Mouse (Mus musculus) CH12F3 (cell line): Measurements from ENCODE around the gene Col4a5.

ENCODE experiments used
- in situ Hi-C: fragments of 300-500 bp; cut with MboI; formaldehyde crosslinking; loops from 2 replicates; pipeline ENCODE4 v1.14.3; 2020; ENCODE audit warnings: low sequenced_read_pairs

The Col4a5 gene

DNA sequence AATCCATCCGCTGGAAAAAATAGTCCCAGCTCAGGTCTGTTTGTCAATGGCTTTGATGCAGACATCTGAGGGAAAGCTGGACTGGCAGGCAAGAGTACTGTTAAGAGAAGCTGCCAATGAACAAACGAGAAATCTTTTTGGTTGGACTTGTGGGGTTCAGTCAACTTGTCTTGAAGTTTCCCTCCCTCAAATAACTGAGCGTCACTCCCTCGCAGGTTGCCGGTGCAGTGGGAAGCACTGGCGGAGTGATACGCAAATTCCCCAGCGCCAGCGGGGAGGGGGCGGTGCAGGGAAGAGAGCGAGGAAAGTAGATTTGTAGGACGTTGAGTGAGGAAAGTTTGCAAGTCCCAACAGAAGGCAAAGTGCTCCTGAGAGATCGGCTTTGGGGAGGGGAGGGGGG is at the start of gene Col4a5:
TSS of gene Col4a5 (plus strand) at position 276 of the 400 bp plus-strand sequence.
- in situ Hi-C loops = no loop called here

DNA sequence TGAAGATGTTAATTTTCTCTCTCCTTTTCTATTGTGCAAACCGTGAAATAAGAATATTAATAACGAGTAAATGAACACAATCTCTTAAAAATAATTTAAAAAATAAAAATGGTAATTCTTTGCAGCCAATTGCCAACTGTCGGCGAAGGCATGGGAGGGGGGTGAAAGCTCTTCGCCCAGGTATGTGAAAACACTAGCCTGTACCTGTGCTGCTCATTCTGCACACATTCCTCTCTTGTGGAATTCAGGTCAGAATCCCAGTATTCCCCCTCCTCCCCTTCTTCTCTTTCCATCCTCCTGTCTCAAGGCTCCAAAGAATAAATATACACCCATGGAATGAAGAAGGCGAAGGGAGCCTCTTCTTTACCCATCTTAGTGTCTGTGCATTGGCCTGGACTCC is 38.4 kb upstream of the Col4a5 start:
- in situ Hi-C loops = no loop called here

DNA sequence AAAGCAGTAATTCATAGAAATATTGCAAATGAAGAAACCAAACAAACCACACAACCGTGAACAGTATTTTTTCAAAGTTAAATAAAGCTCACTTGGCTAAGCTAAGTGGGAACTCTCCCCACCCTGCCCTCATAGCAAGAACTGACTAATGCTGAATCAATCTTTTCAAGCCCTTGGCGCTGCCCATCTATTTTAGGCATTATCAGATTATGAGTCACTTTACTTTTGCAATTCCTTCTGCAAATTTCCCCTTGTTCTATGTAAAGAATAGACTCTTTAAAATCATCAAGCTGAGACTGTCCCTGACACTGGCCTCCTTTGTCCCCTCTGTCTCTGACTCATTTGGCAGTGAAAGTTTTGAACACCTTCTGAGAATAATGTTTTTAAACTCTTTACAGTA is 35.8 kb upstream of the Col4a5 start:
- in situ Hi-C loops = no loop called here

DNA sequence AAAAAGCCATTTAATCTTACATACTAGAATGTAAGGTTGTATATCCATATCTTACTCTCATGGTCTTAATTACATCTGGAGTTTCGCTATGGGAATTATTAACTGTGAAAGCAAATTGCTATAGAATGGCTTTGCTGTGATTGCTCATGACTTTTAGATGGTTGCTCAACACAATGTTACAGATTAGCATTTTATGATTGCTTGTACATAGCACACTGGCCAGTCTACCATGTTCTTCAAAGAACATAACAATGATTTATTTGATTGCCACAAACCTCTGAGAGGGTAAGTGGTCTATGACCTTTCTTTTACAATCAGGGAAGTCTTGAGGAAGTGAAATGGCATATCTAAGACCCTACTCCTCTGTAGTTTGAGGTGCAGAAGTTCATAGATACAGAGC is 27.2 kb upstream of the Col4a5 start:
- in situ Hi-C loops = no loop called here

DNA sequence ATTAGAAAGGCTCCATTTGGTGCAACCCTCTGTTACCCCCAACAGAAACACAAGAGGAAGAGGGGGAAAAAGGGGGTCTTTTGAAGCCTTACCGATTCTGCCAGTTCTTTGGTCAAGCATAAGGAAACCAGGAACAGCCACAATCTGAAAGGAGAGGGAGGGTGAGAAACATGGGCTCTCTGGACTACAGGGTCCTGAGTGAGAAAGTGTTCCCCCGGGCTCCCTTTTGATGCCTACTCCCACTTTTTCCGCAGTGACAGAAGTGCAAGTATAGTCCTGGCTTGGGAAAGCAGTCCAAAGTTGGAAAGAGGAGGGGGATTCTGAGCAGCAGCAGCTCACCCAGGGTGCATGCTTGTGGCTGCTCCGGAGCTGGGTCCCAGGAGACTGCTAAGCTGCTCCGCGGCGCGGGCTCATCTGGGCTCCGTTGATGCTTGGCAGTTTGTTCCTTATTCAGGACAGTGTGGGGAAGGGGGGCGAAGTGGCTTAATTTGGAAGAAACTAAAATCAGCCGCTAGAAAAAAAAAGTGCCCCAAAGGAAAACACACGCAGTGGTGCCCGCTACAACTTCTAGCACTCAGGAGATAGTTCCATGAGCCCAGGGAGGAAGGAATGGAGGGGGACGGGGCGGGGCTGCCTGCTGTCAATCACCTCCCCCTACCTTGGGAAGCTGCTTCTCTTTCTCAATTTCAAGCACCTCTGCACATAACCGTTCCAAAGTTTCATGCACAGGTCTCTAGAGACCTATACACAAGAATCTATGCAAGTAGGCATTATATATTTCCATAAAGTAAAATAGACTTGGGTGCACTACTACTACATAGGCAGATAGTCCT is 1.5 kb upstream of the Col4a5 start, which contains the start of gene Col4a6:
TSS of gene Col4a6 (minus strand) at position 607 of the 833 bp plus-strand sequence.
- in situ Hi-C loops = no loop called here

DNA sequence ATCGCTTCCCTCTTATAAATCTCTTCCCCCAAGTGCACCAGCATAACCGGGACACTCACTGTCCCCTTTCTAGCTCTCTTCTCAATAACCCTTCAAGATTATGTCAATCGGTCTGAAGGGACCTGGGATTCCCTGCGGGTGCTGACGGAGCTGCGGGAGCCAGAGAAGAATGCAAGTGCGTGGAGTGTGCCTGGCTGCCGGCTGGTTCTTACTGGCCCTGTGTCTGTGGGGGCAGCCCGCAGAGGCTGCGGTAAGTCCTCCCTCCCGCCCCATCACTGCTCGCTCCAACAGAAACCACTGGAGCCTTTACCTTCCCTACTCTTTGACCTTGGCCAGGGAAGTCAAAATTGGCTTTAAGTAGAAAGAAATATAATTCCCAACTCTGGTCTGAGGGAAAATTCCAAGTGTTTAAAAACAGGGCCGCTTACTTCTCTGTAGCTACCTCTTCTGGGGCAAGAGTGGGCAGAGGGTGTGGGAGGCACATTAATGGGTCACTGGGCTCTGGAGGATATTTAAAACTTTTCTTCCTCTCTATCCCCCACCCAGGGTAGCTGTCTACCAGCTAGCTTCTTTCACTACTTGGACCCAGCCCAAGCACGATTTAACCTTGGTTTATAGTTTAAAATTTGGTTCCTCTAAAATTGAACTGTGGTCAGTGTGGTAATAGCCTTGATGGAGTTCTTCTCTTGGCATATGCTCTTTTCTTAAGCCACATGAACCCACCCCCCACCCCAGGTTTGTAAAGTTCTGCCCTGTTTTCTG is 562 bp downstream of the Col4a5 start:
- in situ Hi-C loops = no loop called here

DNA sequence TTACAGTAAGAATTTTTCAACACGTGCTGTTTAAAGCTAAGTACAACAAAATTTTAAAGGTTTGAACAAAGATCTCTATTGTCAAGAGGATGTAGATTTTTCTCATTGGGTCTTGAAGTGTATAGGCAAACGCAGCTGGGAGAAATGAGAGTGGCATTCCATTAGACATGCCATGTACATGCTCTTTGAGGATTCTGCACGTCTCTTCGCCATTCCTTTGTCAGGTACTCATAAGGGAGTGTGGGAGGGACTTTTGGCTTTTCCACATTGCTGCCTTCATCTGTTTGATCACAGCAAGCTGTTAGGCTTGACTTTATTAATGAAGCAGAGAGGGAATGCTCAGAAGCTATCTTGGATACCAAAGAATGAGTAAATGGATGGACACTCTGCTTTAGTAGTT is 19.4 kb downstream of the Col4a5 start:
- in situ Hi-C loops = no loop called here

DNA sequence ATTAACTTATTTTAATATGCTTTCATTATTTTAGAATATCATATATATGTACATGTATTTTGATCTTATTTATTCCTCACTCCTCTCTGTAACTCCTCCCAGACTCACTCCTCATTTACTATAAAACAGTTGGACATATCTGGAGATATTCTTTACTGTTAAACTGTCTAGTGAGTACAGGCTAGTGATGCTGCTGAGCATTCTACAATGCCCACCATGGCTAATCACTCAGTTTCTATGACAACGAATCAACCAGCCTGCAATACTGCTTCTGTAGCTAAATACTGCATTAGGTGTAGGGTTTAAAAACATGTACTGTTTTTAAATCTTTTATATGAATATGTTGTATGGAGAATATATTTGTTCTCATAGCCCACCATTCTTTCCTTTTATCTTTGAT is 27.9 kb downstream of the Col4a5 start:
- in situ Hi-C loops = no loop called here

DNA sequence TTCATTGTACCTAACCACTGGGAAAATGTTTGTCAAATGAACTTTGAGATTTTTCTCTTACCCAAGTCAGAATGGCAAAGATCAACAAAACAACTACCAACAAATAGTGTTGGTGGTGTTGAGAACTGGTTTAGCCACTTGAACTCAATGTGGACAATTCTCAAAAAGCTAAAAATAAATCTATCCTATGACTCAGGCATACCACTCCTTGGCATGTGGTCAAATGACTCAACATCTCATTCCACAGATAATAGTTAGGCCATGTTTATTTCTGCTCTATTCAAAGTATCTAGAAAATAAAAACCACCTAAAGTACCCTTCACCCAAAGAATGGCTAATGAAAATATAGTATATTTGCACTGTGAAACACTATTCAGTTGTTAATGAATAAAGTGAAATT is 58.3 kb downstream of the Col4a5 start:
- in situ Hi-C loops = no loop called here

DNA sequence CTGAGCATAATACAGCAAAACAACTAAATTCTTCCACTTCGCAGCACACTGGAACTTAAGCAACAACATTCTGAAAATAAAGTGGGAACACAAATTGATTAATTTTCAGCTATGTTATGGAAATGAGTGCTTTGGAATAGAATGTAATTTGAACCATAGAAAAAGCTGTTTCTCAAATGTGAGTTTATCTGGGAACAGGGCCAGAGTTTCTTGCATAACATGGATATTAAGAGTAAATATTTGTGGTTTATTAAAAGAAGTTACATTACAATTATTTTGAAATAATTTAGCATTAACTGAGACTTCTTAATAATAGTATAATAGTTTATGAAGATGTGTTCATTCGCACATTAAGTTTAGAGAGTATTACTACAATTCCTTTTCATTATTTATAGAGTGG is 72.3 kb downstream of the Col4a5 start:
- in situ Hi-C loops = no loop called here

DNA sequence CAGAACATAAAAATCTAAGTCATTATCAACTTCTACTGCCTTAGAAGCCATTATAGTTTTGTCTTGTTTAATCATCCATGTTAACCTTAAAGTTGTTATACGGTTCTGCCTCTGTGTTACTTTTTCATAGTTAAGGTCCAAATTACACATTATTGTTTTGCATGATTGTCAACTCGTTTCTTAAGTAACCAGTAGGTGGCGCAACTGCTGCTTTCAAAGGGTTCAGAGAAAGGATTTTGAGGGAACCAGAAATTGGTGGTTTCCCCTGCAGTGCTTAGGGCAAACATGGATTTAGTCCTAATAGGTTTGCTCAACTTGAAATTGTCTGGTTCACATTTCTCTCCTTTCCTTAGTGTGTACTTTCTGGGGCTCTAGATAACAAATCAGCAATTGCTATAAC is 115.1 kb downstream of the Col4a5 start:
- in situ Hi-C loops = no loop called here

DNA sequence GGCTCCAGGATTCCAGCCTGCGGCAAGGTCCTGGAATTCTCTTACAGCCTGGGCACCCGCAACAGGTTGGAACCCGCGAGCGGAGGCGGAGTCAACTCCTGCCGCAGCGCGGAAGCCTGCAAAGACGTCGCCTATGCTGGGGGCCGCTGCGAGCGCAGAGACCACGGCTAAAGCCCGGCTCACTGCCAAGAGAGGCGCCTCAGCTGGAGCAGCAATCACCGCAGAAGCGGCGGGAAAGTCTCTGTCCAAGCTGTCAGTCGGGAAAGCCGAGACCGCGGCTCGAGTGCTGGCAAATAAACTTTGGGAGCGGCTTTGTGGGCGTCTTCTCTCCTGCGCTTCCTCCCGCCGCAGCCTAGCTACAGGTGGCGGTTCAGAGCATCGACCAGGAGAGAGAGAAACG is 246.5 kb downstream of the Col4a5 start:
- in situ Hi-C loops = no loop called here

DNA sequence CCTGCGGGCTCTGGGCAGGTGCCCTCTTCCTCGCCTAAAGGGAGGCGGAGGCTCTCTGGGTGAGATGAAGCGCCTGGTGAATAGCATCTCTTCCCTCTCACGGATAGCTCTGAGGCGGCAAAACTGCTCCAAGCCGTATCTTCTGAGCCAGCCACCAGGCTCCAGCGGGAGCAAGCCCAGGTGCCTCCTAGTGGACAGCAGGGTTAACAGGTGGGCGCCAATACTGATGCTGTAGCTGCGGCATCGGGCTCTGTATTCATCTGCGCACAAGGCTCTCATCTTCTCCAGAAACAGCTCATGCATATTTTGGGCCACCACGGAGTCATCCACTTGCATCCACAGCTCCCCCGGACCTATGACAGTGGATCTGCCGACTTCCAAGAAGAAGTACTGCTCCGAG is 248.8 kb downstream of the Col4a5 start:
- in situ Hi-C loops = no loop called here

- in situ Hi-C loops = no loop called here
Measured at GRCm38 (mm10) chrX:141724391-141724891, 249.3 kb downstream of the Col4a5 start.

- in situ Hi-C loops = no loop called here
Measured at GRCm38 (mm10) chrX:141724937-141725918, 250.0 kb downstream of the Col4a5 start, which contains the start of gene Irs4. TSS of gene Irs4 (minus strand) at chrX:141725263.

GRCm38 (mm10) chrX:141729570-141729969 is 254.4 kb downstream of the Col4a5 start:
- in situ Hi-C loops = no loop called here
